Mouse (Mus musculus) frontal cortex, adult (tissue): ENCODE results near the gene Hsd11b2.

ENCODE experiments used
- ATAC-seq: cut with Nextera tagmentation; 2 replicates; pipeline ENCODE4 v1.9.2; 2017; ENCODE audit warnings: mild to moderate bottlenecking, moderate library complexity, mixed read lengths; ENCODE audit not compliant: low TSS enrichment

Hsd11b2 gene

GRCm38 (mm10) chr8:105518436-105519313 lies at the start of gene Hsd11b2:
TSS of gene Hsd11b2 (plus strand) at chr8:105518755.
- peak; percentile 58 for ATAC-seq

GRCm38 (mm10) chr8:105469041-105469695 lies 49.4 kb upstream of the Hsd11b2 start:
- peak; percentile 39 for ATAC-seq

DNA sequence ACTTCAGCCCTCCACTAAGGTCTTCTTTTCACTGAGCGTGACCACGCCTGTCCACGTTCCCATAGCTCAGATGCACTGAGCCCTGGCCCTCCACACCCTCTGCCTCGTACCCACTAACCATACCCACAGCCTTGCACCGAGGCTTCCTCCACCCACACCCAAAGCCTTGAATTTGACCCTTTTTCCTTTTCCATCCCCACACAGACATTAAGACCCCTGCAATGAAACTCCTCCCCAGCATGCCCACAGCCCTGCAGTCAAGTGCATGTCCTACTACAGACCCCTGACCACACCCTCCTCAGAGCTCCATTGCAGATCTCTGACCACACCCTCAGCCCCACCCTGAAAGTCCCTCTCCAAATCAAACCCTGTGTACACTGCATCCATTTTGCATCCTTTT lies 48.7 kb upstream of the Hsd11b2 start:
- ATAC-seq, result no peak

GRCm38 (mm10) chr8:105470262-105470661 lies 48.3 kb upstream of the Hsd11b2 start:
- ATAC-seq, result no peak

DNA sequence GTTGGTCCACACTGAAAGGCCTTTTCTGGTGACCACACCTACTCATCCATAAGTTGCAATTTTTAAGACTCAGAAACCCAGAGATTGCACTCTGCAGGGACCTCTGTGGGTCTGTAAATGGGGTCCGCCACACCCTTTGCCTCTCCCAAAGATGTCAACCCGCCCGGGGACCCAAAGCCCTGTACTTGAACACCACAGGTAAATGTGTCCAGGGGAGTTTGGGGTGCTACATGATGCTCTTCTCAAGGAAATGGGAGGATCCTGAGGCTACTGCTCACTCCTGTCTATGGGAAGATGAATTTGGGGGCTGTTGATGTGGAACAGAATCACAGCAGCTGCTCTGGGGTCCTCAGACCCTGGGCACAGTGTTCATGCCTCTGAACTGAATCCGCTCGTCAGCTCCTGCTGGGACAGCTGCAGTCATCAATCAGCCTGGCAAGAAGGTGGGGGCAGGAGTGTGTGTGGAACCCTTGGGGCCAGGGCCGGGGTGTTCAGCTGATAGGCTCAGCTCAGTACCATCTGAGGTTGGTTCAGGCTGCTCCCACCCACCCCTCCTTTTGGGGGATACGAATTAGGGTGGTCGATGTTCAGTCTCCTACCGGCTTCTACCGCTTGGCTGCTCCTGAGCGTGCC lies 47.8 kb upstream of the Hsd11b2 start:
- no peak for ATAC-seq

GRCm38 (mm10) chr8:105471314-105472015 lies 47.1 kb upstream of the Hsd11b2 start, which contains the start of gene Tppp3:
TSS of gene Tppp3 (minus strand) at chr8:105471526.
- ATAC-seq, result peak; percentile 66

DNA sequence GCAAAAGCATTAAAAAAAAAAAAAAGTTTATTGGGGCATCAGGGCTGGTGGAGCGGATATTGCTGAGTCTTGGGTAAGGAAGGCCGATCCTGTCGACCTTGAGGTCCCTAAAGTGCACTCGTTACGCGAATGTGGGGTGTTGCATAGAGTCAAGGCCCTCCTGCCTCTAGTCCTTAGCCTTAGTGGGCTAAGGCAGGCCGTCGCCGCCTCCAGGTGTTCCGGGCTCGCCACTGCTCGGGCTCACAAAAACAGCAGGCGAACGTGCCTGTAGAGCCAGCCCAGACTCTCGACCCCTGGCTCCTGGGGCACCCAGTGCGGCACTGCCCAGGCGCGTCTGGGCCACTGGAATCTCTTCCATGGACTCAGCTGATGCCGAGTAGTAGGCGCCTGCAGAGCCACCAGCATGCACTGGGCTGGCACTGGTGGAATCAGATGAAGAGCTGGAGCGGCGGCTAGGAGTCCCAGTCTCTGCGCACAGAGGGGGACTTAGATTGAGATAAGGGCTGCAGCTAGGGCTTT lies 46.1 kb upstream of the Hsd11b2 start:
- no peak for ATAC-seq

GRCm38 (mm10) chr8:105472983-105473382 lies 45.6 kb upstream of the Hsd11b2 start:
- no peak for ATAC-seq

- ATAC-seq, result 0 out of 2 replicates have a peak, but pooled peaks have one; percentile 26
Observed at GRCm38 (mm10) chr8:105473816-105474606, 44.5 kb upstream of the Hsd11b2 start.

GRCm38 (mm10) chr8:105474680-105475079 lies 43.9 kb upstream of the Hsd11b2 start:
- ATAC-seq, result no peak

- ATAC-seq, result no peak
Observed at GRCm38 (mm10) chr8:105475254-105475653, 43.3 kb upstream of the Hsd11b2 start.

GRCm38 (mm10) chr8:105475742-105476141 lies 42.8 kb upstream of the Hsd11b2 start:
- no peak for ATAC-seq

GRCm38 (mm10) chr8:105476161-105476560 lies 42.4 kb upstream of the Hsd11b2 start:
- no peak for ATAC-seq

DNA sequence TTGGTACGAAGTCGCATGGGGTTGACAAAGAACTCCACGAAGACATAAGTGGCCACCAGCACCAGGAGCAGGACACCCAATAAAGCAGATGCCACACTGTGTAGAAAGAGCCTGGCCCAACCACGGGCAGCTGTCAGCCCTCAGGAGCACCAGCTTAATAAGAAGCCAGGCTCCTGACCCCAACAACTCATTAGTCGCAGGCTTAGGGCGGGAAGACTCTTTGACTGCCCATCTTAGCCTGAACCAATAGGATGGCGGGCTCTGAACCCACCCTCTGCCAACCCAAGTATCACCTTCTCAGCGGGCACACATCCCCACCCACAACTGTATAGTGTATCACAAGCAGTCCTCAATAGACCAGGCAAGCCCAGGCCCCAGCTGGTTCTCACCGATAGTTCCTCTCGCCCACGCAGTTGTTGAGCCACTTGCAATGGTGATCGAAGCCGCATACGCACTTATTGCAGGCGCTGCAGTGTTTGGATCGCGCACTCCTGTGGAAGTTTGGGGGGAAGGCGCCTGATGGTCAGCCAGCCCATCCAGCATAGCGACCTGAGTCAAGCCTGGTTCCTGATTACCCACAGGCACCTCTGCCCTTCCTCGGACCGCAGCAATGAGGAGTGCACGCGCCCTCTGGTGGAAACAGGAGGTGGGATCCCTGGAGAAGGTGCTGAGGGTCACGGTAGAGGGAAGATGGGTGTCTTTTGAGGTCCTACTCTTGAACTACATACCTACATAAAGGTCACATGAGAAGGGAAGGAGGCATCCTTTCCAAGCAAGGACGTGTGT lies 41.7 kb upstream of the Hsd11b2 start:
- no peak for ATAC-seq

DNA sequence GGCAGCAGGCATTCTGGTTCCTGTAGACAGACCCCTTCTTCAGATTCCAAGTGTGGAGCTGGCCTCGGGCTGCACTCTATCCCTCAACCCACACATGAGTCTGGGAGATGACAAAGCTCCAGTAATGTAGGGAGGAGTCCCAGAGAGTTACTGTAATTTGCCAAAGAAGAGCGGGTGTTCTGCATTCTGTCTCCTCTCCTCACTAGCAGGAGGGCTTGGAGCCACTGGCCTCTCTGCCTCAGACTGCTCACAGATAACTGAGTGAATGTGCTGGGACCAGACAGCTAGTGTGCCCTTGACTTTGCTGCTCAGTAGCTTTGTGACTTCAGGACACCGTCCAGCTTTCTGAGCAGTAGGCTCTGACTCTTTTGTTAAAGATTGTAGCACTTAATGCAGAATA lies 40.8 kb upstream of the Hsd11b2 start:
- ATAC-seq, result no peak

DNA sequence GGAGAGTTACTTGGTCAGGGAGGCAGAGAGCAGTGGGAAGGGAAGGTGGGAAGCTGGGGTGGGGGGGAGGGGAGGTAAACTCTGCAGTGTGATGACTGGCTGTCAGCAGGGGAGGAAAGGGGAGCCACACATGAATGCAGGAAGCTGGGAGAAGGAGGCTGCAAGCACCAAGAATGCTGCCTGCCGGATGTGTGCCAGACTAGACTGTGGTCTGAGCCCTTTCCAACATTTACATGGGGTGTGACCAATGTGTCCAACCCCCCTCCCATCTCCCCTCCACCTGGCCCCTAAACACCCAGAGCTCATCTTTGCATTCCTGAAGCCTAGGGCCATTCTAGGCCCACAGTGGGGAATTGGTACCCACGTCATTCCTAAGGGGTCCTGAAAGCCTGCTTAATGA lies 37.5 kb upstream of the Hsd11b2 start:
- ATAC-seq, result no peak

DNA sequence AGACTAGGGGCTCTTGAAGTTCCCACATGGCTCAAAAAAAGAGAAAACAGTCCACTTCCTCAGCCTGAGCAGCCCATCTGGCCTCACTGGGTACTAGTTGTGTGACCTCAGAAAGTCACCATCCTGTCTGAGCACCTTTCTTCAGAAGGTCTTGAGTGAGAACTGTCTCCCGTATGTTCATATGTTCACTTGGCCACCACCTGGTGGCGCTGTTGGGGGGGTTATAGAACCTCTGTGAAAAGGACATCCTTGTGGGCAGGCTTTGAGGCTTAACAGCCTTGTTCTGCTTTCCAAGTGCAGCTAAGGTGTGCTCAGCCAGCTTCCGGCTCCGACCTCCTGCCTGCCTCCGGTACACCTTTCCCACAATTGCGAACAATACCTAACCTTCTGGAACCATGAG lies 37.1 kb upstream of the Hsd11b2 start:
- ATAC-seq, result no peak

- ATAC-seq, result no peak
Observed at GRCm38 (mm10) chr8:105482123-105482522, 36.4 kb upstream of the Hsd11b2 start.

- ATAC-seq, result peak; percentile 33; the same call in 1 of the 2 replicates
Observed at GRCm38 (mm10) chr8:105483212-105484029, 35.1 kb upstream of the Hsd11b2 start.
